Mouse (Mus musculus) embryo, embryonic 9.5 days (tissue): Measurements from ENCODE around the gene Slc41a1.

Experiments used
- DNase-seq: peaks from one replicate; pipeline ENCODE4 v3.0.0-alpha.2; 2017; ENCODE audit errors: extremely low spot score

The Slc41a1 gene

GRCm38 (mm10) chr1:131827787-131828258, 530 bp downstream of the Slc41a1 start:
- peak; percentile 99 for DNase-seq

- DNase-seq: no peak
Measured at GRCm38 (mm10) chr1:131828297-131829126, 1.2 kb downstream of the Slc41a1 start.

GRCm38 (mm10) chr1:131829279-131829678, 2.0 kb downstream of the Slc41a1 start:
- DNase-seq: no peak

DNA sequence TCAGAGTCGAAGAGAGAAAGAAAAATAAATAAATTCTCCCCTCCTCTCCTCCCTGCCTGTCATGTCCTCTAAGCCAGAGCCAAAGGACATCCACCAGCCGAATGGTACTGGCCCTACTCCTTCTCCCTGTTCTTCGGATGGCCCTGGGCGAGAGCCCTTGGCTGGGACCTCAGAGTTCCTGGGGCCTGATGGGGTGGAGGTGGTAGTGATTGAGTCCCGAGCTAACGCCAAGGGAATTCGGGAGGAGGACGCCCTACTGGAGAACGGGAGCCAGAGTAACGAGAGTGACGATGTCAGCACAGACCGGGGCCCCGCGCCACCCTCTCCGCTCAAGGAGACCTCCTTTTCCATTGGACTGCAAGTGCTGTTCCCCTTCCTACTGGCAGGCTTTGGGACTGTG, 3.3 kb downstream of the Slc41a1 start:
- DNase-seq: no peak

GRCm38 (mm10) chr1:131830971-131831641, 3.8 kb downstream of the Slc41a1 start:
- DNase-seq: no peak

GRCm38 (mm10) chr1:131837035-131837434, 9.7 kb downstream of the Slc41a1 start:
- DNase-seq: no peak

DNA sequence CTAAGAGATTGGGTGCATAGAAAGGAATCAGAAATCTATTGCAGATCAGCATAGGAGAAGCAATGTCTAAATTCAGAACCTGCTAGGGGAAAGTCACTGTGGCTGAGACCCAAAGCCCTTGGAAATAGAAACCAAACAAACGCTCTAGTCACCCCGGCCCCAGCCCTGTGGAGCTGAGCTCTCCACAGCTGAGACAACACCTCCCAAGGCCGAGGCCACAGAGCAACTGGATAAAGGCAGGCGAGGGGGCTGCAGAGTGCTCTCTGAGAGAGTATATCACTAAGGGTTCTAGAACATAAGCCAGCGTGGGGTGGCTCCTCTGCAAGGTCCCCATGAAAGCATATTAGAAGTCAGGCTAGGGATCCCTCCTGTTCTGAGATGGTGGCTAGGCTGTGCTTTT, 11.2 kb downstream of the Slc41a1 start:
- no peak for DNase-seq

DNA sequence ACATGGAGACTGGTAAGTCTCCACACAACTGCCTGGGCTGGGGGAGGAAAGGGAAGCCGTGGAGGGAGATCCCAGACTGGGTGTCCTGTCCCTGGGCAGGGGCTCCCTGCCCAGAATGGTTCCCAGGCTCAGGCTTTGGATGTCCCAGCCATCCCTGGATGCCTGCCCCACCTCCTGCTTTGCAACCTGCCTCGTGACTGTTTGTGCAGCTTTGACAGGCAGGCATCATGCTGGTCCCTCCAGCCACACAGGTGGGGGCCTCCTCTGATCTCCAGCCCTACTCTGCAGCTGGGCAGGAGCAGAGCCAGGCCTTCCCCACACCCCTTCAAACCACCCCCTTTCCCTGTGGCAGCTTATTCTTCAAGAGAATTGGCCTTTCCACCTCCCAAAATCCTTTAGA, 12.0 kb downstream of the Slc41a1 start:
- DNase-seq: no peak

DNA sequence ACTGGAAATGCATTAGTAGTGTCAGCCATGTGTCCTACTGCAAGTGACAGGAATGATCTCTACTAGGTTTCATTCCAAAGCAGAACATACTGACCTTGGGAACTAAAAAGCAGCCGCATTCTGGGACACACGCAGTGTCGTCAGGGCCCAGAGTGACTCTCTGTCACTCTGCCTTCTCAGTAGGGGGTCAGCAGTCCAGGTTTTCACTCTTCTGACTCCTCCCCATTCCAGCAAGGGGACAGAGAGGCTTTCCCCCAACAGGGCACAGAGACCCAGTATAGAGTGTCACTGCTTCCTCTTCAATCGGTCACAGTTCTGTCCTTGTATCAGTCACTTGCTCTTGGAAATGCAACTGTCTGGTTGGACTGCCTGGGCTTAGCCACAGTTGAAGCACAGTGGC, 14.9 kb downstream of the Slc41a1 start:
- DNase-seq: no peak

DNA sequence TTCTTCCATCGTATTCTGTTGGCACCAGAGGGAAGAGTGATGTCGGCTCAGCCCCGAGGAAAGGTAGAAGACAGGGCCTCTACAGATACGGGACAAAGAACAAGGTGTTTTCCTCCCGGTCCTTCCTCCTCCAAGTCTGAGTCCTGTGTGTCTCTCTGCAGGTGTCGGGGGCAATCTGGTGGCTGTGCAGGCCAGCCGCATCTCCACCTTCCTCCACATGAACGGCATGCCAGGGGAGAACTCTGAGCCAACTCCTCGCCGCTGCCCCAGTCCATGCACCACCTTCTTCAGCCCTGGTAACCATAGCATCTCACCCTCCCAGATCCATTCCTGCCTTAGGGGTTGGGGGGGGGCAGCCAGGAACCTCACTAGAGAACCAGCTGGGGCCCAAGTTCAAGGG, 16.5 kb downstream of the Slc41a1 start:
- no peak for DNase-seq

GRCm38 (mm10) chr1:131844883-131845282, 17.6 kb downstream of the Slc41a1 start:
- no peak for DNase-seq

DNA sequence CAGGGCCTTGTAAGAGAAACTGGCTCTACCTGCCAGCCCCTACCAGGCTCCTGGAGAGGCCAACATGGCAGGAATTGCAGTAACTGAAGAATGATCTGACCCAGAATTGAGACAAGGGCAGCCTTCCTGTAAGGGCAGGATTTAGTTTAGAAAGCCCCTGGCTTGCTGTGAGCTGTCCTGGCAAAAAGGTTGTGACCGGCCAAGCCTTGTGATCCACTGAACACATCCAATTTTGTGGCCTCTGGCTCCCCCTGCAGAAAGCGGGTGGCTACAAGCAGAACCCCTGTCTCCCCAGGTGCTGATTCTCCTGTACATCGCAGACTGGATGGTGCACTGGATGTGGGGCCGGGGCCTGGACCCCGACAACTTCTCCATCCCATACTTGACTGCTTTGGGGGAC, 19.0 kb downstream of the Slc41a1 start:
- DNase-seq: peak; percentile 24

DNA sequence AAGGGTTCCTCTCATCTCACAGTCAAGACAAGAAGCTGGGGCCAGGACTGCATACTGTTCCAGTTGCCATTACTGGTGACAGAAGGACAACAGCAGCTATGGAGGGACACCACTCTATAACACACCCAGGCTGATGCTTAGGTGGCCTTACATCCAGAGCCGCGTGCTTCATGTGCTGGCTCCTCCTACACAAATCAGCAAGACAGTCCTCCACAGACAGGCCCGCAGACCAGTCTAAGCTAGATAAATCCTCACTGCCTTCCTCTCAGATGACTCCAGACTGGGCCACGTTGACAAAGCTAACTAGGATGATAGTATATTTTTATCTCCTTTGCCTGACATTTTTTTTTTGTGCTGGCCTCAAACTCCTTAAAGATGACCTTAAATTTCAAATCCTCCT, 34.5 kb downstream of the Slc41a1 start:
- DNase-seq: no peak

- DNase-seq: no peak
Measured at GRCm38 (mm10) chr1:131865596-131865995, 38.3 kb downstream of the Slc41a1 start.

DNA sequence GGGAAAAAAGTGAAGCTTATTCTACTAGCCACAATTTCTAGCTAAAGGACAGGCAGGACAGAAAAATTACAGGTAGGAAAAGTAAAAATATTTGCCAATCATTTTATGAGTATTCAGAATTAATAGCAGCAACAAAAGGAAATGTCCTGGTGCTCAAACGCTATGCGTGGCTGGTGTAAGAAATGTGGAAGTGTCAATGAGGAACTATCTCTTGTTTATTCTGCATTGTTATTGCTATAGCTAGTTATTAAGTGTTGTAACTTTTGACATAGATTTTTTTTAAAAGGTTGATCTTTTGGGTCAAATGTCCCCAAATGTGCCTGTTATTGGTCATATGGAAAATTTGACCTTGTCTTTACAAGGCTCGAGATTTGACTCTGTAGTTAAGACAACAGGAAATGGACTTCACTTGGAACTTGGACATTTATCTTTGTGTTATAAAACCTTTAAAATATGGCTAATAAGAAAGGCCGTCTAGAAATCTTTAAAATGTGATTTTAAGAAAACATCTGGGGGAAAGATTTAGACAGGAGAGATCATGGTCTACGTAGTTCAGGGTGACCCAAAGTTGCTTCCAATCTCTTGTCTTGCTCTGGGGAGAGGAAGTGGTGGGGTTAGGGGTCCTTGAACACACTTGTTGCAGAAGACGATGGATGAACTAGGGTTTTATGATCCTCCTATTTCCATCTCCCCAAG, 39.2 kb downstream of the Slc41a1 start:
- no peak for DNase-seq

DNA sequence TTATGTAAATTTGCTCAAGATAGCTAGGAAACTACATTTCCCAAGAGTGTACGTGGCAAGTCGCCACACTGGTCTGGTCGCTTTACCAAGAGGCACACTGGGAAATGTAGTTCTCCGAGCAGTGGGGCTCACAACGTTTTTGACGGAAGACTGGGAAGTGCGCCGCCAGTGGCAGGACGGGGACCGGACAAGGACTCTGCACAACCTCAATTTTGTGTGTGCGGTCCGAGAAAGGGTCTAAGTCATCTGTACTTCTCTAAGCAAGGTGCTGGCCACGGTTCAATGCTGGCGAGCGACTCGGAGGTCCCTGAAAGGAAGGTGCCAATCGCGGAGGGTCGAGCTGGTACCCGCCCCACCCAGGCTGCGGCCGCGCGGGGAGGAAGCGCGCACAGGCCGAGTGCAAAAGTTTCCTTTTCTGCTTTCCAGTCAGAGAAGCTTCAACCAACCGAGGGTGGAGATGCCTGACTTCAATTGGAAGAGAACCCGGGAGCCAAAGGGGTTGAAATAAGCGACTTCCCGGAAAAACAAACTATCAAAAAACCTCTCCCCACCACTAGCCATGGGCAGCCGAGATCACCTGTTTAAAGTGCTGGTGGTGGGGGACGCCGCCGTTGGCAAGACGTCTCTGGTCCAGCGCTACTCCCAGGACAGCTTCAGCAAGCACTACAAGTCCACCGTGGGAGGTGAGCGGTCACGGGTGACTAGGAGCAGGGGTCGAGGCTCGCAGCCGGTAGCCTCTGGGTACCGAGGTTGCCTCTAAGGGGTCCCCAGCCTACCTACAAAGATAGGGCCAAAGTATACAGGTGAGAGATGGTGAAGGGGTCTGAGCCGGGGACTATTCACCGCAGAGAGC, 40.0 kb downstream of the Slc41a1 start, which contains the start of gene Rab29:
TSS of gene Rab29 (plus strand) at position 132 of the 853 bp plus-strand sequence.
- DNase-seq: peak; percentile 88

- no peak for DNase-seq
Measured at GRCm38 (mm10) chr1:131867946-131868290, 40.6 kb downstream of the Slc41a1 start.

DNA sequence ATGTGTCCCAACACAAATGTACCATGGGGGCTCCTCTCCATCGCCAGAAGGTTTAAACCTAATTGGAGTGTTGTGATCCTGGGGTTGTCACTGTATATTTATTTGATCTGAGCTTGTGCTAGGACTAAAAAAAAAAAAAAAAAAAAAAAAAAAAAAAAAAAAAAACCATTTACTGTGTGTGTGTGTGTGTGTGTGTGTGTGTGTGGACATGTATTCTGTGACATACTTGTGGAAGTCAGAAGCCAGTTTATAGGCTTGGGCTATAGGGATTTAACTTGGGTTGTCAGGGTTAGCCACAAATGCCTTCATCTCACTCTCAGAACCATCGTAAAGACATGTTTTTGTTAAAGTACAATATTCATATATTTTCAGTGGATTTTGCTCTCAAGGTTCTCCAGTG, 42.3 kb downstream of the Slc41a1 start:
- no peak for DNase-seq

DNA sequence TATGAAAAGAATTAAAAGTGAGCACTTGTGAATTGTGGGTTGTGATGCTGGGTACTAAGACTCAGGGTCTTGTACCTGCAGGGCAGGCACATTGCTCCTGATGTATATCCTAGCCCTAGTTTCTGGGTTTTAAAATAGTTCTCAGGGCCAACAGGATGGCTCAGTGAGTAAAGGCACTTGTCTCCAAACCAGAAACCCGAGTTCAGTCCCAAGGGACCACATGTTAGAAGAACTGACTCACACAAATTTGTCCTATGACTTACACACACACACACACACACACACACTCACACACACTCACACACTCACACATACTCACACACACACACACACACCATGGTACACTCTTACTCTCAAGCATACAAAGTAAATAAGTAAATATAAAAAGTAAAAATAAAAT, 45.6 kb downstream of the Slc41a1 start:
- DNase-seq: no peak

DNA sequence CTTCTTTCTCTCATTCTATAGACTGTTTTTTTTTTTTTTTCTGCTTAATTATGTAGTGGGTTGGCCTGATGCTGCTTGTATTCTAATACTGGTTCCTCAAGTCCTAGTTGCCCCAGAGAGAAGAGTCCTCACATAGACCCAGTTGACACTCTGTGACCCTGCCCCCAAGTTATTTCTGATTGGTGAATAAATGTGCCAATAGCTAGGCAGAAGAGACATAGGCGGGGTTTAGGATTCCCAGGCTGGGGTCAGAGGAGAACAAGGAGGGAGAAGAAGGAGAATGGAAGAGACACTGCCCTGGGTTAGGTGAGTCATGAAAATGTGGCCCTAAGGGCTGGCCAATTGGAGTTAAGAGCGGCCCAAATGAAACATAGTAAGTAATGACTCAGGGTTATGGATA, 52.5 kb downstream of the Slc41a1 start:
- DNase-seq: no peak

GRCm38 (mm10) chr1:131882787-131883186, 55.5 kb downstream of the Slc41a1 start:
- peak; percentile 38 for DNase-seq

DNA sequence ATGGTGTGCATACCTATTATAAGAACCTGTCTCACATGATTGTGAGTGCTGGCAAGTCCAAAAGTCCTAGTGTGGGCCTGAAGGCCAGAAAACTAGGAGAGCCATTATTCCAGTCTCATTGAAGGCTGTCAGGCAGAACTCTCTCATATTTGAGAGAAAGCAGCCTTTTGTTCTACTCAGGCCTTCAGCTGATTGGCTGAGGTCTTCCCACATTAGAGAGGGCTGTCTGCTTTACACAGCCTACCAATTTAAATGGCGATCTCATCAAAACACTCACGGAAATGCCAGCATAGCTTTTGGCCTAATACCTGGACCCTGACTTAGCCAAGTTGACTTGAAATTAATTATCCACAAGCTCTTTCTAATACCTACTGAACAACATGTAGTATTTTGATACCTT, 58.9 kb downstream of the Slc41a1 start:
- no peak for DNase-seq
